Mouse (Mus musculus) megakaryocyte, embryonic 14.5 days (primary cell): Measurements from ENCODE around the gene Coq6. TPM values are rescaled to one million over a fixed set of nuclear protein-coding genes. Genes with fewer than 3 reads are reported as not detected.

ENCODE experiments used
- H3K27me3 ChIP-seq: replicated peaks from 2 replicates; pipeline ENCODE3; 2012; ENCODE audit warnings: inconsistent platforms
- H3K36me3 ChIP-seq: replicated peaks from 2 replicates; pipeline ENCODE3; 2012; ENCODE audit warnings: low read length, inconsistent platforms, mixed read lengths
- H3K4me1 ChIP-seq: 2 replicates; pipeline ENCODE4 v1.6.1; 2012; ENCODE audit warnings: inconsistent platforms
- H3K4me3 ChIP-seq: replicated peaks from 2 replicates; pipeline ENCODE3; 2012; ENCODE audit warnings: moderate library complexity, mild to moderate bottlenecking, inconsistent platforms
- H3K9me3 ChIP-seq: 2 replicates; pipeline ENCODE4 v1.6.1; 2012; ENCODE audit warnings: inconsistent platforms
- FLI1 ChIP-seq: IDR thresholded peaks from 2 replicates; pipeline ENCODE4 v1.6.1; 2012; ENCODE audit warnings: low read length, inconsistent platforms, mixed read lengths
- GATA1 ChIP-seq: IDR thresholded peaks from 3 replicates; pipeline ENCODE4 v1.6.1; 2012; ENCODE audit warnings: mixed read lengths, low read length, inconsistent platforms, borderline replicate concordance
- polyA plus RNA-seq: library from polyadenylated mRNA; stranded (reverse); fragments of >175 nt; gene quantifications from 2 replicates; pipeline ENCODE4 v1.2.3, GENCODE M21; 2012; ENCODE audit warnings: low replicate concordance; ENCODE audit not compliant: insufficient read depth

The Coq6 gene
- polyA plus RNA-seq, 1 experiment = 4.0 TPM

DNA sequence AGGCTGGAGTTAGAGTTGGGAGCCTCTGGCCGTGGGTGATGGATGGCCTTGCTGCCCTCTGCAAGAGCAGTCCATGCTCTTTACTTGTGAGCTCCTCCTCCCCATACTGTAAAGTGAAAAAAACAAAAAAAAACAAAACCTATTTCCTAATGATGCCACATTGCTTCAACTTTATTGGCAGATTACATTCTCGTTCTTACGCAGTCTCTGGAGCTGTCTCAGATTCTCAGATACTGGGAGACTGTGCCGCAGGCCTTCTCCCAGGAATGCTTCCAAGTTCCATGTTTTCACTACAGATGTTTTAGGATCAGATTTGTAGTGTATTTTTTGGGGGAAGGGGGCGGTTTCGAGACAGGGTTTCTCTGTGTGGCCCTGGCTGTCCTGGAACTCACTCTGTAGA is 3.7 kb downstream of the Coq6 start:
- TF ChIP-seq FLI1 (no peak), GATA1 (no peak)
- Histone ChIP-seq H3K4me1 (peaks cover 40% of the 10 kb centered on the region), H3K9me3 (no peaks in the 10 kb centered on the region), H3K4me3 (no peak overlapping the region), H3K27me3 (no peaks in the 10 kb centered on the region), H3K36me3 (peaks cover 34% of the 10 kb centered on the region)

DNA sequence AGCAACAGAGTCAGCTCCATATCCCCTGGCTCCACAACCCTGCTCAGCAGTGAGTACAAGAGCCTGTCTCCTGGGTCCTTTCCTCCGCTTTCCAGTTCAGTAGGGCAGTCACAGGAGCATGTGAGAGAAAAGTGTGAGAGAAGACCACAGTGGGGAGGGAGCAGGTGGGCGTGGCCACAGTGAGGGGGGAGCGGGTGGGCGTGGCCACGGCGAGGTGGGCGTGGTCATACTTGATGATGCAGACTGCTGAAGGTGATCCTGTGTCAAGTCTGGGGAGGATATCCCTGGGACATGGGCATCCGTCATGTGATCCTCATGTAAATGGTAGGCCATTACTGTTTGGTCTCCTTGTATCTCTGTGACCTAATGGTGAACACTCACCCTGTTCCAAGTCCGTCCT is 5.5 kb downstream of the Coq6 start:
- peaks cover 53% of the 10 kb centered on the region for H3K36me3 ChIP-seq
- H3K4me1 ChIP-seq = peaks cover 29% of the 10 kb centered on the region
- TF ChIP-seq FLI1 (no peak), GATA1 (no peak)
- H3K9me3 ChIP-seq = no peaks in the 10 kb centered on the region
- H3K4me3 ChIP-seq = no peak overlapping the region
- no peaks in the 10 kb centered on the region for H3K27me3 ChIP-seq

DNA sequence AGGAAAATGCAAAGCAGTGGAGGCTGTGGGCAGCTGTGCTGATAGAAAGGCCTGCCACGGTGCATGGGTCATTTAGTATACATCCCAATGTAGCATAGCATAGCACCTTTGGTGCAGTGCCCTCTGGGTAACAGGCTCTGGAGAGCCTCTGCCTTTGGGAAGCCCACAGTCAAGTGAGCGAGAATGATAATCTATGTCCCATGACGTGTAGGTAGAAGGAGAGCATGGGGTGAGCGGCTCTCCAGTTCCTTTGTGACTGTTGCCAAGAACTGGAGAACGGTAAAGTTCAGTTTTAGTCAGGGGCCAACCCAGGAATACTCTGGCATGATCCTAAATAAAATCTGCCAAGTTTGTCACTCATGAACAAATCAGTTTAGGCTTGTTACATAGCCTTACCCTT is 10.2 kb downstream of the Coq6 start:
- H3K4me1 ChIP-seq = peaks cover 4% of the 10 kb centered on the region; the same call in 1 of the 2 replicates
- peaks cover 98% of the 10 kb centered on the region for H3K36me3 ChIP-seq
- no peak for TF ChIP-seq GATA1
- TF ChIP-seq FLI1 = no peak
- H3K4me3 ChIP-seq = no peak overlapping the region
- no peaks in the 10 kb centered on the region for H3K27me3 ChIP-seq
- H3K9me3 ChIP-seq = no peaks in the 10 kb centered on the region

DNA sequence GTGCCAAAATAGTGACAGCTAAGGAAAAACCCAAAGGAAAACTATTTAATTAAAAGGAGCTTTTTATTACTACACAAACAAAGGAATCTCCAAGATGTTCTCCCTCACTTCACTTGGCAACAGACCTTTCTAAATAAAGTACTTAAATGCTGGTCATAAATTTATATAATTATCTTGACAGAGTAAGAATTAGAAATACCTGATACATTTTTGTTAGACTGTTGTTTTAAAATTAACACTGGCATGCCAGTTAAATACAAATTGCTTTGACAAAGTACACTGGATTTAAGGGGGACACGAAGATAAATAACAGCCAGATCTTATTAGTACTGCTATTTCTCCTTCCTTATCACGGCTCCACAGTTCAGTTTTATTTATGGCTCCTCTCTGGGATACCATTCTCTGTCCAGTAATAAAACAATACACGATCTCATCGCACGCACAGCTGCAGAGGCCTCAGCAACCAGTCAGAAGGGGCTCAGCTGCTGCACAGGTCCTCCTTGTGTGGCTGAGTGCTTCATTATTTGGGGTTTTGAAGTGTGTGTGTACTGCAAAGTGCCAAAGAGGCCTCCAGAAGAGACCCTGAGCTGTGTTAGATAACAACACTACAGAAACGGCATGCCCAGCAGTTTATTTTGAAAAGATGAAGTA is 12.5 kb downstream of the Coq6 start:
- H3K36me3 ChIP-seq = peaks cover 94% of the 10 kb centered on the region
- H3K9me3 ChIP-seq = no peaks in the 10 kb centered on the region
- no peaks in the 10 kb centered on the region for H3K27me3 ChIP-seq
- no peak overlapping the region for H3K4me3 ChIP-seq
- TF ChIP-seq FLI1 = no peak
- TF ChIP-seq GATA1 = no peak
- H3K4me1 ChIP-seq = no peaks in the 10 kb centered on the region

DNA sequence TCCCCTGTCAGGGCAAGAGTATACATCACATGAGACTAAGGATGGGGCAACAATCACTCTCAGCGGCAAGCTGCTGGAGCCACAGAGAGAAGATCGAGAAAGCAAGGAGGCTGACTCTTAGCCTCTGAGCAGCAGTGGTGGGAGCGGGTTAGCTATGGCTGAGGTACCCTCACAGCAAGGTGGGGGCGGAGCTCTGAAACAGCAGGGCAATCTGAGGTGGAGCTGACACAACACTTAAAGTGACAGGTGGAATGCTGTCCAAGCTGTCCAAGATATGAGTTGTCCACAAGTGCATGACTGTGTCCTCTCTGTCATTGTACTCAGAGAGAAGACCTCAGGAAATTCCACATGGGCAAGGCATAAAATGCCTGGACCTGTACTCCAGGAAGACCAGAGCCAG is 20.9 kb downstream of the Coq6 start:
- TF ChIP-seq FLI1 = no peak
- no peak for TF ChIP-seq GATA1
- Histone ChIP-seq H3K36me3 (peaks cover 32% of the 10 kb centered on the region), H3K27me3 (no peaks in the 10 kb centered on the region)

DNA sequence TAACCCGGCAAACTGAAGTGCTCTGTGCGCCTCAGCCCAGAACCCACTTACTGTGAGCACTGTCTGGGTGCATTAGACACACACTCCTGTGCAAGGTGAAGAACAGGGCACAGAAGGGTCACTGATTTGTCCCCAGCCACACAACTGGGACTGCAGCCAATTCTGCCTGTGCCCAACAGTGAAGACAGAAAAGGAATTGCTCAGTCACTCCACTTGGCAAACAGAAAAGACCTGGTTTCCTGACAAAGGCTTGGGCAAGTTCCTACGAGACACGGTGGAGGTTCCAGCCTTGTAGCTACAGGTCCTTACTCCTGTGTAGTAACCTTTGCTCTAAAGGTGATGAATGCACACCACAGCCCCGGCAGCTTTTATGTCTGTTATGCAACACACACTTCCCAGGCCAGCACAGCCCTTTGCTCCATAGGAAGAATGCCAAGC is 23.2 kb downstream of the Coq6 start:
- no peak overlapping the region for H3K4me3 ChIP-seq
- H3K27me3 ChIP-seq = no peaks in the 10 kb centered on the region
- peaks cover 21% of the 10 kb centered on the region for H3K36me3 ChIP-seq
- peaks cover 33% of the 10 kb centered on the region for H3K4me1 ChIP-seq
- TF ChIP-seq GATA1 = no peak
- TF ChIP-seq FLI1 = no peak
- no peaks in the 10 kb centered on the region for H3K9me3 ChIP-seq

More for the DNA sequence above, 20.9 kb downstream of the Coq6 start:
- no peaks in the 10 kb centered on the region for H3K9me3 ChIP-seq
- H3K4me3 ChIP-seq = no peak overlapping the region
- peaks cover 13% of the 10 kb centered on the region for H3K4me1 ChIP-seq

DNA sequence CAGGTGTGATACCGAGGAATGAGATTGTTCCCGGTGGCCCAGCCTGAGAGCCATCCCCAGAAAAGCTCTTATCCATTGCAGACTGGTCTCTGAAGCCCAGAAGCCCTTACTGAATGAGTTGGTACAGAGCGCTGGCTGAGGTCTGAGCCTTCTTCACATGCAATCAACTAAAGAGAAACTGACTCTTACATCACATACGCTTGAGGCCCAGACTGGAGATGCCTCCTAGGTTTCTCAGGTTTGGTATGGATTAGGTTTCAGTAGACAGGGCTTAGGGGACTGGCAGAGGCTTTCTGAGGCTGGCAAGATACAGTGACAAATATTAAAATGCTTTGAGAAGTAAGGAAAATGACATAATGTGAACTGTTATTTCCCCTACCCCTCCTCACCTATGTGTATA is 24.0 kb downstream of the Coq6 start:
- H3K9me3 ChIP-seq = no peaks in the 10 kb centered on the region
- H3K4me3 ChIP-seq = no peak overlapping the region
- TF ChIP-seq GATA1 (no peak), FLI1 (no peak)
- H3K4me1 ChIP-seq = peaks cover 33% of the 10 kb centered on the region
- peaks cover 21% of the 10 kb centered on the region for H3K36me3 ChIP-seq
- no peaks in the 10 kb centered on the region for H3K27me3 ChIP-seq

DNA sequence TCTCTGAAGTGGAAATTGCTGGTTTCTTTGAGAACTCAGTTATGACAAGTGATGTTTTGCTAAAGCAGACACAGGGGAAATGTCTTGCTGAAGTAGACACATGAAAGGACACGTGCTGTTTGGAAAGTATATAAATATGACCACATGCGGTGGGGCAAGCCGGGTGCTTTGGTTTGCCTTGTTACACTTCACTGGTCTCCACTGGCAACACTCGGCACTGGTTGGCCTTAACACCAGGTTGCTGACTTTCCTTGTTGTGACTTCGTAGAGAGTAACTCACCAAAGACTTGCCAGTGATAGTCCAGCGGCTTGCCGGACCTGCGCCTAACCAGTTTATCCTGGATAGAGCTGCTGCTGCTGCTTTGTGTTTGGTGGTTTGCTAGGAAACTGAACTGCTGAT is 26.6 kb downstream of the Coq6 start:
- Histone ChIP-seq H3K4me1 (peaks cover 33% of the 10 kb centered on the region), H3K36me3 (peaks cover 24% of the 10 kb centered on the region), H3K9me3 (no peaks in the 10 kb centered on the region), H3K4me3 (no peak overlapping the region), H3K27me3 (no peaks in the 10 kb centered on the region)
- TF ChIP-seq FLI1 (no peak), GATA1 (no peak)

DNA sequence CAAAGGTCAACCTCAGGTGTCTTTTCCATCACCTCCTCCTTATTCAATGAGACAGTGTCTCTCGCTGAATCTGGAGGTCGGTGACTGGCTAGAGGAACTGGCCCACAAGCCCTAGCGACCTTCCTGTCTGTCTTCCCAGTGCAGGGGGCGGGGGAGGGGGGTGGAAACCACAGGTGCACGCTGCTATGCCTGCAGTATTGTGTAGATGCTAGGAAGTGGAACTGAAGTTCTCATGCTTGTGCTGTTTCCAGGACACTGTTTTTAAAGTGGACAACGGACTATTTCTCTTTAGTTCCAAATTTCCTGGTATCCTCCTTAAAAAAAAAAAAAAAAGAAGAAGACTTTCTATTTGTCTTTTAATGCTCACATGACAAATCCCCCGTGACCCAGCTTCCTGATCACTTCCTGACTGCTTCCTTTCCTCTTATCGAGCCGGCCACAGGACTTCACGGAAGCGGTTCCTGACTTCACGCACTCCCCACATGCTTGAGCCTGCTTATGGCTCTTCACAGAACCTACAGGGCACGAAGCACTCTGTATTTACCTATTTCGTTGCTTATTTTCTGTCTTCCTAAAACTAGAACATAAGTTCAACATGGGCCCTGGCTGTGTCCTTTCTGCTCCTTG is 27.4 kb downstream of the Coq6 start:
- H3K36me3 ChIP-seq = peaks cover 31% of the 10 kb centered on the region
- no peak for TF ChIP-seq GATA1
- TF ChIP-seq FLI1 = no peak
- no peaks in the 10 kb centered on the region for H3K9me3 ChIP-seq

DNA sequence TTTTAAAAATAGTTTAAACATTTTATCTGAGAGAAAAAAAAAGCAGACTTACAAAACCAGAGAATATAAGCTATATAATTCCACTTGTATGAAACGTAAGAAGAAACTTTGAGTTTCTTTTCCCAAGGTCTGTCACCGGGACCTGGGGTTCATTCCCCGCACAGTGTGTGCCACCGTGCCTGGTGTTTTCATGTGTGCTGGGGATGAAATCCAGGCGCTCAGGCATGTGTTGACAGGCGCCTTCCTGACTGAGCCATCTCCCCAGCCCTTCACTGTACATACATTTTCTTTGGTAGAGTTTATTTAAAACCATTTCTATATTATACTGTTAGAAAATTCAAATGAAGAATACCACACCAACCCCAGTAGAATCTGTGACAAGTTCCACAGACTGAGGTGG is 28.9 kb downstream of the Coq6 start:
- Histone ChIP-seq H3K27me3 (no peaks in the 10 kb centered on the region), H3K4me3 (no peak overlapping the region), H3K36me3 (peaks cover 22% of the 10 kb centered on the region), H3K9me3 (no peaks in the 10 kb centered on the region), H3K4me1 (peaks cover 19% of the 10 kb centered on the region)
- TF ChIP-seq GATA1 (no peak), FLI1 (no peak)

More for the DNA sequence above, 27.4 kb downstream of the Coq6 start:
- H3K4me3 ChIP-seq = peak overlapping the region; percentile 83
- peaks cover 33% of the 10 kb centered on the region for H3K4me1 ChIP-seq
- H3K27me3 ChIP-seq = no peaks in the 10 kb centered on the region
